Mouse (Mus musculus) heart, postnatal 25 days (tissue): ENCODE data around the gene Exoc3l. TPM values are rescaled to one million over a fixed set of nuclear protein-coding genes. Genes with fewer than 3 reads are reported as not detected.

Experiments used
- DNase-seq: peaks from one replicate; pipeline ENCODE4 v3.0.0; 2022; ENCODE audit warnings: low spot score
- intact Hi-C: fragments of 180-260 bp; cut with DNase I; formaldehyde crosslinking; loops from one replicate; pipeline ENCODE4 v1.15.1; 2025
- microRNA-seq: library from miRNA; unstranded; fragments of <30 nt; microRNA quantifications from one replicate; pipeline ENCODE4 v1.2.0, GENCODE M21; 2022
- total RNA-seq, 2 experiments: library from RNA; stranded (reverse); gene quantifications; 2 replicates each; pipeline ENCODE4 v1.2.3; 2021

Gene Exoc3l
- total RNA-seq, 2 experiments from 2014 or later: 4.9 to 7.1 TPM

- intact Hi-C loops: loop anchor here (5.0 kb wide), 1 partner anchor 37 kb away; no protein-coding TSS in a partner anchor
- DNase-seq: peak; percentile 81
Observed at GRCm38 (mm10) chr8:105254966-105255350, 40.9 kb downstream of the Exoc3l start, which contains the start of gene B3gnt9. TSS of gene B3gnt9 (minus strand) at chr8:105255153.

GRCm38 (mm10) chr8:105254152-105254965 lies 41.5 kb downstream of the Exoc3l start:
- peak; percentile 73 for DNase-seq
- intact Hi-C loops: loop anchor here (5.0 kb wide), 1 partner anchor 38 kb away; no protein-coding TSS in a partner anchor

GRCm38 (mm10) chr8:105253766-105254151 lies 42.1 kb downstream of the Exoc3l start:
- no peak for DNase-seq
- intact Hi-C loops: loop anchor here (5.0 kb wide), 1 partner anchor 39 kb away; no protein-coding TSS in a partner anchor

GRCm38 (mm10) chr8:105252680-105253537 lies 43.0 kb downstream of the Exoc3l start:
- no peak for DNase-seq
- intact Hi-C loops: loop anchor here (5.0 kb wide), 1 partner anchor 39 kb away; no protein-coding TSS in a partner anchor

- intact Hi-C loops: loop anchor here (5.0 kb wide), 1 partner anchor 40 kb away; no protein-coding TSS in a partner anchor
- DNase-seq: no peak
Observed at GRCm38 (mm10) chr8:105251954-105252353, 43.9 kb downstream of the Exoc3l start.

GRCm38 (mm10) chr8:105241016-105241415 lies 54.9 kb downstream of the Exoc3l start:
- intact Hi-C loops: no loop called here
- DNase-seq: no peak

Small RNA genes lying within 50 kb of the gene (microRNA-seq; reads per million reads assigned to microRNA genes)
- gene Gm27320: not detected
- gene Mir328: 2,070 reads per million, percentile 85 among the genes with 10 or more reads in this experiment

Other genes with a start within 250 kb of the Exoc3l start
- not detected for gene Ces3a, start 247.5 kb downstream of the Exoc3l start, total RNA-seq
- under 1 TPM in 1 of 2 experiments, not detected in 1; 0.23 TPM for gene Ces3b, start 212.3 kb downstream of the Exoc3l start, total RNA-seq
- not detected for gene Ces4a, start 164.3 kb downstream of the Exoc3l start, total RNA-seq
- 10 to 100 TPM; 20.2 to 26.8 TPM for gene Cbfb, start 125.4 kb downstream of the Exoc3l start, total RNA-seq
- gene D230025D16Rik, start 71.0 kb downstream of the Exoc3l start, total RNA-seq: 10 to 100 TPM; 18.5 to 19.5 TPM
- gene B3gnt9, start 40.9 kb downstream of the Exoc3l start, total RNA-seq: 1 to 10 TPM; 4.1 to 4.9 TPM
- gene Tradd, start 31.5 kb downstream of the Exoc3l start, total RNA-seq: 1 to 10 TPM; 4.4 to 6.9 TPM
- 1 to 10 TPM; 2.4 to 2.7 TPM for gene Fbxl8, start 31.5 kb downstream of the Exoc3l start, total RNA-seq
- gene Hsf4, start 26.3 kb downstream of the Exoc3l start, total RNA-seq: 1 to 10 TPM; 1.5 to 2.2 TPM
- 10 to 100 TPM; 17.2 to 20.1 TPM for gene Nol3, start 20.0 kb downstream of the Exoc3l start, total RNA-seq
- gene 4931428F04Rik, start 6.2 kb downstream of the Exoc3l start, total RNA-seq: 1 to 10 TPM; 1.8 to 2.0 TPM
- 10 to 100 TPM; 19.8 to 21.5 TPM for gene E2f4, start 1.6 kb upstream of the Exoc3l start, total RNA-seq
- gene Elmo3, start 9.5 kb upstream of the Exoc3l start, total RNA-seq: under 1 TPM; 0.81 to 0.91 TPM
- gene Lrrc29, start 30.2 kb upstream of the Exoc3l start, total RNA-seq: 1 to 10 TPM; 1.3 to 1.9 TPM
- 10 to 100 TPM; 23.4 to 25.3 TPM for gene Tmem208, start 30.3 kb upstream of the Exoc3l start, total RNA-seq
- 1 to 10 TPM; 6.1 to 7.2 TPM for gene Fhod1, start 51.9 kb upstream of the Exoc3l start, total RNA-seq
- gene Slc9a5, start 52.7 kb upstream of the Exoc3l start, total RNA-seq: under 1 TPM; 0.29 to 0.56 TPM
- gene Plekhg4, start 77.2 kb upstream of the Exoc3l start, total RNA-seq: not detected
- gene Kctd19, start 117.4 kb upstream of the Exoc3l start, total RNA-seq: under 1 TPM in 1 of 2 experiments, not detected in 1; 0.44 TPM
- gene Lrrc36, start 117.5 kb upstream of the Exoc3l start, total RNA-seq: under 1 TPM; 0.42 to 0.73 TPM
- gene Tppp3, start 175.4 kb upstream of the Exoc3l start, total RNA-seq: 10 to 100 TPM; 51.4 TPM
- 10 to 100 TPM; 12.8 to 13.6 TPM for gene Zdhhc1, start 200.8 kb upstream of the Exoc3l start, total RNA-seq
- under 1 TPM; 0.13 to 0.36 TPM for gene Hsd11b2, start 222.7 kb upstream of the Exoc3l start, total RNA-seq